Mouse (Mus musculus) cerebellum, postnatal 14 days (tissue): ENCODE data around the gene Bcas3.
A peak's percentile ranks its signal among the peaks of the same experiment; 100 is the strongest.
"Not testable (repeated sequence)": the region's sequence is repeated elsewhere in the genome, so short reads cannot be mapped to it uniquely, and the experiment has no call there.

Source experiments
- DNase-seq, 2 experiments: peaks; one replicate each; pipeline ENCODE4 v3.0.0; 2021; ENCODE audit warnings: mixed read lengths in 2 of 2

The Bcas3 gene

DNA sequence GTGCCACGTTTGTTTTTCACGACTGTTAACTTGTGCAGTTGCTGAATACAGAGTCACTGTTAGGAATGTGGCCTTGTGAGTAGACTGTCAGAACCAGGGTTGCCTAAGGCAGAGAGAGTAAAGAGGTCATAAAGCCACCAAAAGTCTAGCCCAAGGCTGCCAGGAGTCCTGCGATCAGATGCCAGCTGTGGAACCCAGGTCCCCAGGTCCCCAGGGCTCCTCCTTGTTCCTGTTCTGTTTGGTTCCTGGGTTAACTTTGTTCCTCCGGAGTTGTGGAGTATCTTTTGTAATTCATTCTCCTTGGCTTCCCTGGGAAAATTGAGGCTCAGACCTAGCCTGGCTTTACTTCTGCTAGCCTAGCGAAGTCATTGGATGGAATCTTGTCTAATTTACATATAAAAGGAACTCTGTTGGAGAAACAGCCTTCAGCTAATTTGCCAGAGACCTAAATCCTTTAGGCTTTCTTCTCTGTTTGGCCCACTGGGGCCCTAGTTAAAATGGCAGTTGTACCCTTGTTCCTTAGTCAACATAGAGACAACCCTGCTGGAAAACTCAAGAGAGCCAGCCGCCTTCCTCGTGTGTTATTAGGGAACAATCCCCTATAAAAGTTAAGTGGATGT, 361.5 kb downstream of the Bcas3 start:
- no peak for DNase-seq

GRCm38 (mm10) chr11:85716730-85717129, 363.8 kb downstream of the Bcas3 start:
- not testable (repeated sequence) for DNase-seq

DNA sequence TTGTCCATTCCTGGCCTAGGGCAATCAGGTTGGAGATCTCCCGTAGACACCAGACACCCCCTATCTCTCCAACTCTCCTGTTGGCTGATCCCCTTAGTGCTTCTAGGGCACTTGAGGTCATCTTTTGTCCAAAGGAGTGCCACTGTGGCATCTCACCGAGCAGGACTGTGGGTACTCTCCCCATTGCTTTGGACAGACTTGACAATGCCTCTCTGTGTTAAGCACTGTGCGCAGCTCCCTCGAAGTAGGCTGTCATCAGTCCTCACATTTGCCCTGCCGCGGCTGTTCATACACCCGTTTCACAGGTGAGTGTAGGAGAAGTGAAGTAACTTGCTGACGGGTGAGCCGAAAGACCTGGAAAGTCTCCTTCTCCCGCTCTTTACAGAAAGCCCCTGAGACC, 366.1 kb downstream of the Bcas3 start:
- DNase-seq = no peak

DNA sequence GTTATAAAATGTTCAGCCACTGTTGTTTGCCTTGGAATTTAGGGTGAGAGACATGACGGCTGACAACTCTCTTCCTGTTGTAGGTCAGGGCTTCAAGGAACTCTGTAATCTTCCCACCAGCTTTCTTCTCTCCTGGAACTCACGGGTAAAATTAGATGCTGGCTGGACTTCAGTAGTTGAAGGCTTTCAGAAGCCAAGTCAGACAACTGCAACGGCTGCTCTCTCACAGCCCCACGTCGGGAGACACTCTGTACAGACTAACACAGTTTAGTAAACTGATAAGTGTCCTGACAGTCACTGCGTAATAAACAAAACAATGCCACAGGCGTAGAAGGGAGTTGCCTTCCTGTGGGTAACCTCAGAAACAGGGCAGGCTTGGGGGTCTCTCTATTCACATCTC, 366.8 kb downstream of the Bcas3 start:
- no peak for DNase-seq

- DNase-seq = no peak
These were observed 367.4 kb downstream of the Bcas3 start for GRCm38 (mm10) chr11:85720269-85720773.

GRCm38 (mm10) chr11:85721986-85722385, 369.0 kb downstream of the Bcas3 start:
- DNase-seq = no peak

DNA sequence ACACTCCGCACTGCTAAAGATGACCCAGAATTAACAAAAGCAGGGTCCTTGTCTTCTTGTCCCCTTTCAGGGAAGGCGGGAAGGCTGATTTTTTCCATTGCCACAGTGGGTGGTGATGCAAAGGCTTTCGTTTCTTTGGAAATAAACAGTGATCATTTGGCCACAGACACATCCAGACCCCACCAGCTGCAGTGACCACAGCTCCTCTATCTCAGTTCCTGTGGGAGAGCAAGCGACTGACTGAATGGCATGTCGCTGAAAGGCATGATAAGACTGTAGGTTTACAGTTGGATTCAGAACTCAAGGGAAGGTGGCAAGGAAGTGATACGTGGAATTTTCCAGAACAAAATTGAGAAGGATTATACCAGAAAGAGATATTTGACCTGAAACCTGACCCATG, 371.2 kb downstream of the Bcas3 start:
- no peak for DNase-seq

- DNase-seq = peak; percentile 26 to 31
These were observed 376.8 kb downstream of the Bcas3 start for GRCm38 (mm10) chr11:85729725-85730124.

- no peak for DNase-seq
These were observed 379.6 kb downstream of the Bcas3 start for GRCm38 (mm10) chr11:85732462-85733012.

DNA sequence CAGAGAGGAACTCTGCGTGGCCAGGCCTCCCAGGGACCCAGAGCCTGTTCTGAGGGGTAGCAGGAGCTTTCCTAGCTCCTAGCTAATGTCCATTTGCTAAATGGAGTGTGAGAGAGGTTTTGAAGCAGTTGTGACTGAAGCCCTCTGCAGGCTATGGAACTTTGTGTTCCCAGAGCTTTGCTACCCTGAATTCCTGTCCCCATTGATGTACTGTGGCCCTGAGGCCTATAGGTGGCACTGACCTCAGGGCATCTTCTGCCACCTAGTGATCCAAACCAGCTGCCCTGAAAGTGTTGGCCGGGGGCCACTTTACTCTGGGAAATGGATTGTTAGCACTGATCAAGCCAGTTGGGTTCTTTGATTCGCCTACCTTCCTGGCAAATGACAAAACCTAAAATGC, 380.6 kb downstream of the Bcas3 start:
- peak in 1 of 2 experiments; percentile 28 for DNase-seq

- DNase-seq = no peak
These were observed 381.6 kb downstream of the Bcas3 start for GRCm38 (mm10) chr11:85734317-85735211.

- DNase-seq = no peak
These were observed 384.3 kb downstream of the Bcas3 start for GRCm38 (mm10) chr11:85737227-85737626.

DNA sequence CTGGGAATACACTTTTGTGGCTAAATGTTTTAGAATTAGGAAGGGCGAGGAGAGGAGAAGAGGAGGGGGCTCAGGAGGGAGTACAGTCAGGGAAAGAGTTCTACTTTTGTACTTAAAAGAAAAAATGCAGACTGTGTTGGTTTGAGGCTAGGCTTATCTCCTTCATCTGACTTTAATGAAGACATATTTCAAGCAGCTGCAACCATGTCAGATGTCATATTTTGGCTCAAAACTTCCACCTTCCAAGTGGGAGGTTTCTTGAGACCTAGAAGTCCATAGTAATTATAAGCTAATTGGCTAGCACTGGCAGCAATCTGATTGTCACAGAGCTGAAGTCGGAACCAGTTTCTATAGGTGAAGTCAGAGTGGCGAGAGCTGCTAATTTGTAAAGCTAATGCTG, 384.9 kb downstream of the Bcas3 start:
- no peak for DNase-seq

DNA sequence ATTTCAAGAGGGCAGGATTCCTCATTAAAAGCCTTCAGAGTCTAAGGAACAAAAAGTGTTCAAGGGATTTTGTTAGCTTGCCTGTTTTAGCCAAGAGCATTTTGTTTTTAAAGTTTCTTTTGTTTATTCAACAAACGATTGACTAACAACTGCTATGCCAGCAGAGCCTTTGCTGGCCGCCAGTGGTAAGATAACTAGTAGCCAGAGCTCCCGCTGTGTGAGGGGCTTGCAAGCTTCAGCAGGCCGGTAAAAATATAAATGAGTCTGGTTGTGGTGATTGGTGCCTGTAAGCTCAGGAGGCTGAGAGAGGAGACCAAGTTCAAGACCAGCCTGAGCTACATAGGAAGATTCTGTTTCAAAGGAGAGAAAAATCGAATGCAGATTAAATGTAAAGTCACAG, 385.6 kb downstream of the Bcas3 start:
- DNase-seq = peak in 1 of 2 experiments; percentile 30

GRCm38 (mm10) chr11:85739266-85739977, 386.5 kb downstream of the Bcas3 start:
- no peak for DNase-seq

GRCm38 (mm10) chr11:85746373-85746772, 393.4 kb downstream of the Bcas3 start:
- no peak for DNase-seq

DNA sequence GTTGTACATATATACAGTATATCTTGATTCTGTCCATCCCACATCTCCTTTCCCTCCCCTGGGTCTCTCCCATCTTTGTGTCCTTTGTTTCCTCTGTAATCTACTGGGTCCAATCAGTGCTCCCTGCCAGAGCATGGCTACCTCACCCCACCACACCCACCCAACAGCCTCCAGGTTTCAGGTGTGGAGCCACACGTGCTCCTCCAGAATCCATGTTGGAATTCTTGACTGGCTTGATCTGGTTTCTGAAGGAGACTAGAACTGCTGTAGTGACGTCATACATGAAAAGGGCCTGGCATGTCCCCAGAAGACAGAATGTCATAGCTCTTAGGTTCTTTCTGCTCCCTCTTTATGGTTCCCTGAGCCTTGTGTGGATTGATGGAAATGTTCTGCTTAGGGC, 395.9 kb downstream of the Bcas3 start:
- no peak for DNase-seq

DNA sequence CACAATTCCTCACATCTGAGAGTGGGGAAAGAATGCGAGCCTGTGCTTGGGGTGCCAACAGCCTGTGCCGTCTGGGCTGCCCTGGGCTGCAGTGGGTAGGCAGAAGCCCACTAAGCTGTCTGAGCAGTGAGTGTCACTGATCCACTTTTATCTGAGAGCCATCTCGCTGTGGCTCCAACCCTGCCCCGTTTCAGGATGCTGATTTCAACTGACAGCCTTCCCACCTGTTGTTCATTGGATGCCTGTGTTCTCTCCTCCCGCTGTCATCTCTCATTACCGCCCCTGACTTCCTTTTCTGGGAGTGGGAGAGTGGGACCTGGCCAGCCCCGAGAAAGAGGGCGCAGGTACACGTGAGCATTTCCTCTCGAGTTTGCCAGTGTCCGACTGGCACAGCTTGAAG, 398.2 kb downstream of the Bcas3 start:
- DNase-seq = no peak

- DNase-seq = no peak
These were observed 401.9 kb downstream of the Bcas3 start for GRCm38 (mm10) chr11:85754631-85755502.

DNA sequence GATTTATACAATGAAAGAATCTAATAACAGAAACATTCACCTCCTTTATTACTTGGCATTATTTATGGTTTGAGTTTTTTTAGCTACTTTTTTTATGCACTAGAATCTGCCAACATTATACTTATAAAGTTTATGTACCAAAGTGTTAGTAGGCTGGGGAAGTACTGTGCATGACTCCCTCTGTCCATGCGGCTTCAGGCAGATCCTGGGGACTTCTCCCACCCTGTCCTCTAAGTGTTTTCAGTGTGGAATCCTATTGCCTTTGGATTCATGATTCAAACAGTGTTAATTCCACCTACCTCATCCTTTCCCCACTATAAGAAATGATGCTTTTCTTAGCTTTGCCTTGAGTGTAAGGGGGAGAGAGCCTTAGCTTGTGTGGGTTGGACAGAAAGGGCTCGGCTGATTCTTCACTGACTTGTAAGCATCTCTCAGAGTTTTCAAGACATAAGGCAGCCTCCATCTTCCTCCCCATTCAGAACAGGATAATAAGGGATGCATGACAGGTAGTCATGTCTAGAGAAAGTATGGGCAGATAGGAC, 402.6 kb downstream of the Bcas3 start:
- no peak for DNase-seq

- no peak for DNase-seq
These were observed 405.9 kb downstream of the Bcas3 start for GRCm38 (mm10) chr11:85758891-85759290.
